ENCODE assay signal across 8 mouse cellular contexts in the genomic region with DNA sequence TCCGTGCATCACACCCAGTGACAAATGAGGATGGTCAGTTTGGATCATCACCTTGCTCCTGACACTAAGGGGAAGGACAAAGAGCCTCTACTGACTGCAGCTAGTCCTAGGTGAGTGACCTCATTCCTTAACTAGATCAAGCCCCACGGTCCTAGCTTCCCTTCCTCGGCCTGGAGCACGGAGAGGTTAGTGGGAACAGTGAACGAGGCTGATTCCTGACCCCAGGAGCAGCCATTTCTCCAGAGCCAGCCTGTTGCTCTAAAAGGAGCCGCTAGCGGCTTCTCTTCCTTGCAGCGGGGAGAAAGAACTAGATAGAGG. TPM values are rescaled to one million over a fixed set of nuclear protein-coding genes. Genes with fewer than 3 reads are reported as not detected.
A peak's percentile ranks its signal among the peaks of the same experiment; 100 is the strongest.
DNase-seq lines count a peak whose midpoint lies in the region; ATAC-seq lines count a peak whose summit lies in the region.

No protein-coding gene starts in this region.

- peak overlapping the region; percentile 78 for H3K4me3 ChIP-seq in intestine, embryonic 14.5 days (ENCODE audit: low read depth, low read length)
- H3K4me3 ChIP-seq in neural tube, embryonic 15.5 days (replicated peaks) = peak overlapping the region; percentile 75

- peak; percentile 53 for DNase-seq in cerebellum, adult 8-10 months
- no peak for DNase-seq in cerebellum, postnatal 10 days
- DNase-seq in right cerebral cortex, postnatal 25 days = peak; percentile 17
- DNase-seq in right cerebral cortex, adult 2 months (ENCODE audit: low spot score in 2 of 2) = no peak
- DNase-seq in intestine, embryonic 14.5 days (ENCODE audit: low spot score) = no peak
- DNase-seq in adrenal gland, adult 18-20 months (ENCODE audit: low spot score in 2 of 2) = no peak

- H3K4me1 ChIP-seq in intestine, embryonic 14.5 days (replicated peaks; ENCODE audit: control insufficient read depth, insufficient read depth, low read length) = peaks cover 12% of the 10 kb centered on the region
- H3K4me1 ChIP-seq in neural tube, embryonic 15.5 days = peaks cover 26% of the 10 kb centered on the region

- peak overlapping the region; percentile 73 for H3K4me2 ChIP-seq in intestine, embryonic 14.5 days (ENCODE audit: low read length)
- peak overlapping the region; percentile 89 for H3K4me2 ChIP-seq in neural tube, embryonic 15.5 days

- H3K27me3 ChIP-seq in intestine, embryonic 14.5 days (replicated peaks; ENCODE audit: control insufficient read depth, insufficient read depth, low read length) = no peaks in the 10 kb centered on the region
- H3K27me3 ChIP-seq in neural tube, embryonic 15.5 days (replicated peaks) = no peaks in the 10 kb centered on the region

- H3K36me3 ChIP-seq in intestine, embryonic 14.5 days (ENCODE audit: control insufficient read depth, insufficient read depth, low read length) = peaks cover 42% of the 10 kb centered on the region
- H3K36me3 ChIP-seq in neural tube, embryonic 15.5 days = peaks cover 40% of the 10 kb centered on the region

- no peaks in the 10 kb centered on the region for H3K9me3 ChIP-seq in intestine, embryonic 14.5 days (ENCODE audit: control insufficient read depth, low read length)
- H3K9me3 ChIP-seq in neural tube, embryonic 15.5 days (replicated peaks) = no peaks in the 10 kb centered on the region

- WGBS in intestine, embryonic 14.5 days = 11% methylated on average over 8 of the region's 8 CpGs
- 19% methylated on average over 8 of the region's 8 CpGs for WGBS in neural tube, embryonic 15.5 days

- ATAC-seq in intestine, embryonic 14.5 days (replicated peaks; ENCODE audit: low FRiP score, low TSS enrichment, low read depth) = 0 out of 2 replicates have a peak, but pooled peaks have one; percentile 7
- ATAC-seq in neural tube, embryonic 15.5 days (ENCODE audit: low FRiP score) = peak; percentile 9; the same call in 1 of the 2 replicates
- no peak for ATAC-seq in erythroid progenitor cell, adult 5-6 weeks (replicated peaks; ENCODE audit: low FRiP score, poor library complexity, severe bottlenecking)

- H3K27ac ChIP-seq in intestine, embryonic 14.5 days (ENCODE audit: low read depth) = peak overlapping the region; percentile 78
- H3K27ac ChIP-seq in neural tube, embryonic 15.5 days (replicated peaks) = peak overlapping the region; percentile 92

- peak overlapping the region; percentile 97 for H3K9ac ChIP-seq in intestine, embryonic 14.5 days (ENCODE audit: low read length)
- peak overlapping the region; percentile 94 for H3K9ac ChIP-seq in neural tube, embryonic 15.5 days (replicated peaks)

RNA-seq across cellular contexts. Expression of a gene that starts 2.9 kb away (rescaled TPM):
- polyA plus RNA-seq in intestine, embryonic 14.5 days (2014; fragmentation: Nextera tagmentation; extraction: Ambion mirVana) = 2.2 and 2.6 TPM in 2 replicates
- 24.5 and 36.3 TPM in 2 replicates for polyA plus RNA-seq in neural tube, embryonic 15.5 days (2015; fragmentation: Nextera tagmentation; extraction: Ambion mirVana)
- total RNA-seq in erythroid progenitor cell, adult 5-6 weeks (2015; ENCODE audit: low replicate concordance) = not detected in 2 replicates
- total RNA-seq in erythroid progenitor cell, adult 5-6 weeks (2017; ENCODE audit: low replicate concordance) = not detected in 2 replicates
- 1 to 10 TPM in 1 of 2 experiments, under 1 TPM in 1; 0.74 to 1.7 TPM for total RNA-seq in adrenal gland, adult 18-20 months (2021)

RNA-seq across cellular contexts. Expression of a gene that starts 11.5 kb away (rescaled TPM):
- polyA plus RNA-seq in intestine, embryonic 14.5 days (2014; fragmentation: Nextera tagmentation; extraction: Ambion mirVana) = 330 and 367 TPM in 2 replicates
- 309 and 327 TPM in 2 replicates for polyA plus RNA-seq in neural tube, embryonic 15.5 days (2015; fragmentation: Nextera tagmentation; extraction: Ambion mirVana)
- total RNA-seq in erythroid progenitor cell, adult 5-6 weeks (2015; ENCODE audit: low replicate concordance) = 55.1 and 59.1 TPM in 2 replicates
- 48.8 and 49.1 TPM in 2 replicates for total RNA-seq in erythroid progenitor cell, adult 5-6 weeks (2017; ENCODE audit: low replicate concordance)
- 100 to 1,000 TPM; 257 to 319 TPM for total RNA-seq in adrenal gland, adult 18-20 months (2021)

RNA-seq across cellular contexts. Expression of a gene that starts 12.5 kb away (rescaled TPM):
- polyA plus RNA-seq in intestine, embryonic 14.5 days (2014; fragmentation: Nextera tagmentation; extraction: Ambion mirVana) = 0.23 and 0.55 TPM in 2 replicates
- polyA plus RNA-seq in neural tube, embryonic 15.5 days (2015; fragmentation: Nextera tagmentation; extraction: Ambion mirVana) = 0.47 and 0.69 TPM in 2 replicates
- not detected in 2 replicates for total RNA-seq in erythroid progenitor cell, adult 5-6 weeks (2015; ENCODE audit: low replicate concordance)
- not detected in 2 replicates for total RNA-seq in erythroid progenitor cell, adult 5-6 weeks (2017; ENCODE audit: low replicate concordance)
- 10 to 100 TPM in 1 of 2 experiments, 1 to 10 TPM in 1; 8.5 to 10.6 TPM for total RNA-seq in adrenal gland, adult 18-20 months (2021)

RNA-seq across cellular contexts. Expression of a gene that starts 36.8 kb away (rescaled TPM):
- polyA plus RNA-seq in intestine, embryonic 14.5 days (2014; fragmentation: Nextera tagmentation; extraction: Ambion mirVana) = 35.8 and 41.0 TPM in 2 replicates
- 16.9 and 18.1 TPM in 2 replicates for polyA plus RNA-seq in neural tube, embryonic 15.5 days (2015; fragmentation: Nextera tagmentation; extraction: Ambion mirVana)
- total RNA-seq in erythroid progenitor cell, adult 5-6 weeks (2015; ENCODE audit: low replicate concordance) = 27.2 TPM in 1 of 2 replicates, not detected in the other
- total RNA-seq in erythroid progenitor cell, adult 5-6 weeks (2017; ENCODE audit: low replicate concordance) = 0.64 TPM in 1 of 2 replicates, not detected in the other
- 10 to 100 TPM; 83.4 to 93.7 TPM for total RNA-seq in adrenal gland, adult 18-20 months (2021)

RNA-seq across cellular contexts. Expression of a gene that starts 45.9 kb away (rescaled TPM):
- 13.7 and 14.4 TPM in 2 replicates for polyA plus RNA-seq in intestine, embryonic 14.5 days (2014; fragmentation: Nextera tagmentation; extraction: Ambion mirVana)
- 10.4 and 10.9 TPM in 2 replicates for polyA plus RNA-seq in neural tube, embryonic 15.5 days (2015; fragmentation: Nextera tagmentation; extraction: Ambion mirVana)
- 2.1 and 7.2 TPM in 2 replicates for total RNA-seq in erythroid progenitor cell, adult 5-6 weeks (2015; ENCODE audit: low replicate concordance)
- 3.1 and 4.4 TPM in 2 replicates for total RNA-seq in erythroid progenitor cell, adult 5-6 weeks (2017; ENCODE audit: low replicate concordance)
- 1 to 10 TPM; 5.8 to 6.7 TPM for total RNA-seq in adrenal gland, adult 18-20 months (2021)

Comparison
In these comparisons a context has a peak if more than half of its experiments do, and no peak if none do; other contexts are left out.
1. DNase-seq: peak in cerebellum, adult 8-10 months (single experiment) and right cerebral cortex, postnatal 25 days (single experiment); none in cerebellum, postnatal 10 days (0 of 2), right cerebral cortex, adult 2 months (0 of 2), intestine, embryonic 14.5 days (single experiment) and adrenal gland, adult 18-20 months (0 of 2).
2. RNA of a gene that starts 11.5 kb away (total RNA-seq): 257 to 319 TPM in adrenal gland, adult 18-20 months; 48.8 to 59.1 TPM in erythroid progenitor cell, adult 5-6 weeks; every median in the first group is over 4 times any median in the second.
3. RNA of a gene that starts 12.5 kb away (total RNA-seq): 8.5 to 10.6 TPM in adrenal gland, adult 18-20 months; not detected in erythroid progenitor cell, adult 5-6 weeks; every median in the first group is over 4 times any median in the second.